In genomic region chr5:53588421-53589171, GRCm38 (mm10) we compare ENCODE assay signal across 8 mouse cellular contexts.
DNase-seq lines count a peak whose midpoint lies in the region; ATAC-seq and TF ChIP-seq lines count a peak whose summit lies in the region.

No protein-coding gene starts in this region.

- peak overlapping the region; percentile 90 for H3K27ac ChIP-seq in forebrain, postnatal 0 days (ENCODE audit: low read depth, low read length)
- H3K27ac ChIP-seq in limb, embryonic 10.5 days = peak overlapping the region; percentile 97
- H3K27ac ChIP-seq in midbrain, embryonic 12.5 days (replicated peaks) = peak overlapping the region; percentile 97

- H3K9me3 ChIP-seq in forebrain, postnatal 0 days (ENCODE audit: low read length) = no peaks in the 10 kb centered on the region
- H3K9me3 ChIP-seq in limb, embryonic 10.5 days (replicated peaks) = no peaks in the 10 kb centered on the region
- no peaks in the 10 kb centered on the region for H3K9me3 ChIP-seq in midbrain, embryonic 12.5 days

- TF ChIP-seq CTCF in forebrain, postnatal 0 days (IDR thresholded peaks at IDR 0.05; ENCODE audit: low read depth) = no peak

- DNase-seq in heart, adult 11 months = peak; percentile 86
- DNase-seq in heart, postnatal 4 days = no peak
- DNase-seq in CD4-positive, CD25-positive, alpha-beta regulatory T cell, adult 2 months (ENCODE audit: low read depth, low spot score) = peak; percentile 88
- DNase-seq in c-Kit-positive CD71-positive TER-119-positive erythroid progenitor cells, embryonic 14.5 days (ENCODE audit: low spot score) = peak; percentile 53
- peak; percentile 46 for DNase-seq in forebrain, postnatal 0 days
- DNase-seq in limb, embryonic 10.5 days (ENCODE audit: low spot score) = no peak
- no peak for DNase-seq in urinary bladder, postnatal 10 days (ENCODE audit: low spot score)

- peak overlapping the region; percentile 82 for H3K9ac ChIP-seq in forebrain, postnatal 0 days
- peak overlapping the region; percentile 62 for H3K9ac ChIP-seq in midbrain, embryonic 12.5 days (replicated peaks)

- ATAC-seq in forebrain, postnatal 0 days = peak; percentile 47
- ATAC-seq in midbrain, embryonic 12.5 days (ENCODE audit: low FRiP score, low read depth) = no peak

- H3K4me3 ChIP-seq in forebrain, postnatal 0 days (ENCODE audit: low read depth, low read length) = peak overlapping the region; percentile 79
- H3K4me3 ChIP-seq in limb, embryonic 10.5 days = peak overlapping the region; percentile 91
- H3K4me3 ChIP-seq in midbrain, embryonic 12.5 days = peak overlapping the region; percentile 72

- WGBS in forebrain, postnatal 0 days = 1% methylated on average over 28 of the region's 34 CpGs
- 3% methylated on average over 28 of the region's 34 CpGs for WGBS in limb, embryonic 10.5 days
- WGBS in midbrain, embryonic 12.5 days = 3% methylated on average over 20 of the region's 34 CpGs

- H3K27me3 ChIP-seq in forebrain, postnatal 0 days (ENCODE audit: insufficient read depth, low read length) = no peaks in the 10 kb centered on the region; the same call in 1 of the 2 replicates
- 0 out of 2 replicates have a peak, but pooled peaks cover 3% of the 10 kb centered on the region for H3K27me3 ChIP-seq in limb, embryonic 10.5 days (ENCODE audit: low read depth, poor library complexity, severe bottlenecking)
- H3K27me3 ChIP-seq in midbrain, embryonic 12.5 days = peaks cover 9% of the 10 kb centered on the region

- H3K4me2 ChIP-seq in forebrain, postnatal 0 days (ENCODE audit: low read depth) = peak overlapping the region; percentile 85
- H3K4me2 ChIP-seq in midbrain, embryonic 12.5 days (replicated peaks) = peak overlapping the region; percentile 94

- peaks cover 16% of the 10 kb centered on the region for H3K4me1 ChIP-seq in forebrain, postnatal 0 days (ENCODE audit: insufficient read depth)
- peaks cover 13% of the 10 kb centered on the region for H3K4me1 ChIP-seq in limb, embryonic 10.5 days
- peaks cover 20% of the 10 kb centered on the region for H3K4me1 ChIP-seq in midbrain, embryonic 12.5 days

- H3K36me3 ChIP-seq in forebrain, postnatal 0 days (ENCODE audit: insufficient read depth) = no peaks in the 10 kb centered on the region
- H3K36me3 ChIP-seq in limb, embryonic 10.5 days = no peaks in the 10 kb centered on the region
- no peaks in the 10 kb centered on the region for H3K36me3 ChIP-seq in midbrain, embryonic 12.5 days

Comparison
In these comparisons a context has a peak if more than half of its experiments do, and no peak if none do; other contexts are left out.
1. DNase-seq: peak in heart, adult 11 months (single experiment), CD4-positive, CD25-positive, alpha-beta regulatory T cell, adult 2 months (single experiment), c-Kit-positive CD71-positive TER-119-positive erythroid progenitor cells, embryonic 14.5 days (single experiment) and forebrain, postnatal 0 days (single experiment); none in heart, postnatal 4 days (single experiment), limb, embryonic 10.5 days (single experiment) and urinary bladder, postnatal 10 days (single experiment).
2. Peak in every context shown above with its lines, with median percentiles within 50 percentile points of each other: H3K27ac ChIP-seq and H3K4me3 ChIP-seq.